Mouse (Mus musculus) heart, adult 9 months (tissue): ENCODE measurements at regions not wholly inside any gene's neighbourhood (a gene's known extent, or its start where the extent isn't known, plus 50 kb on each side); places are given as distances from the start of the nearest gene placed in this dataset.
A peak's percentile ranks its signal among the peaks of the same experiment; 100 is the strongest.

Experiments
- DNase-seq, 2 experiments: peaks; one replicate each; pipeline ENCODE4 v3.0.0; 2022; ENCODE audit warnings: low spot score in 2 of 2

DNA sequence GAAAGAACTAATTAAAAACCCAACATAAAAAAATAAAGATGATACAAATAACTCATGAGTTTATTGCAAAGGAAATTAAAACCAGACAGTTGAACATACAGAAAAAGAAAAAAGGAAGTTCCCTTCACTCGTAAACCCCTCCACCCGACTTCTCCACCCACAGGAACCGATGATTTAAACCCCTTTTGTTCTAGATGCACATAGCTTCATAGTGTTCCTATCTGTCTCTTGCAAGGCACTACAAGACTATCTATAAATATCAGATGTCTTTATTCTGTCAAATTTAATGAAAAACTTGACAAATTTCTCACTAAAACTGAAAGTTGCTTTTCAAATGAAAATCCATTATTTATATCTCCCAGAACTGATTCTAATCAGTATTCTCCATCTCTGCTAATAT is 100.2 kb downstream of the Kctd12 start:
- DNase-seq, result no peak

DNA sequence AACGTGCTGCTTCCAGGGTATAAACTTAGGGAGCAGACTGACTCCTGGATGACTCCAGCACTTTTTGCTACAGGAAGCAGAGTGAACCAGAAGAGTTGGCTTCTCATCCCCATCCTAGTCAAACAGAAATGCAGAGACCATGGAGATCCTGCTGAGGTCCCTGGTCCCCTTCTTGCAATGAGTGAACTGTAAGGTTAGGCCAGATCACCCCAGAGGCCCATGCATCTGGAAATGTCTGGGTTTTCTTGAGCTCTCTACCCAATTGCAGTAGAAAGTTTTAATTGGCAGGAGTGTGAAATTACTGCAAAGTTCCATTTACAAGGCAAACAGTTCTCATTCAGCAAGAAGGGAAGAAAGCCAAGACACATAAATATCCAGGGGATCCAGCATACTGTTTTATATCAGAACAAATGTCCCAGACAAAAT is 101.8 kb downstream of the Kctd12 start:
- DNase-seq, result no peak

DNA sequence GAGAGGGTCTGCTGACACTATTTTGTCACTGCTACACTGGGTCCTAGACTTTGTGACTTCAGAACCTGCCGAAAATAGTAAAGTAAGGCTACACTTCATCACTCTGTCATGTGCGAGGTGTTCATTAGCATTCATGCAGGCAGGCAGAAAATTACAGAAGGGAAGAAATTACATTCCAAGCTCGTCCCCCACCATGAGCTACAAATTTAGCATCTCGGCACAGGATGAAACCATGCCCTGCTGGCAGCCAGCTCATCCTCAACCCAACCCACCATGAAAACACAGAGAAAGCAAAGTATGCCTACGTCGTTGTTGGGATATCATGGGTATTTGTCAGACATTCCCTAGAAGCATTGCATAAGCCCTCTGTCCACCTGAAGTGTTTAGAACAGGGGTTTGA is 103.9 kb downstream of the Kctd12 start:
- no peak for DNase-seq

DNA sequence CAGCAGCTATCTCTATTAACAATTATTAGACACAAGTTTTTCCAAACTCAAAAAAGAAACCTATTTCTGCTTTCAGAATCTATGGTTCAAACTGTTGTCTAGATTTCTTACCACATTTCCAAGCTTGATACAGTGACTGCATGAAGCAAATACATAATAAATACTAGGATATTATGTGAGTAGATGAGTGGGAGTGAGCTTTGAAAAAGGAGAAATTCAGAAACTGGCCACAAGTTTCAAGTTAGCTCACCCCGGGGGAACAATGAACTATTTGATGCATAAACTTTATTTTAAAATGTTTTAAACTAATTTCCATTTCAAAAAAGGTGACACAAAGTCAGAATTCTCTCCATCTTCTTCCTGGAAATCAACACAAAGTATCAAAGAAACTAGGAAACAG is 114.3 kb downstream of the Kctd12 start:
- DNase-seq, result no peak

DNA sequence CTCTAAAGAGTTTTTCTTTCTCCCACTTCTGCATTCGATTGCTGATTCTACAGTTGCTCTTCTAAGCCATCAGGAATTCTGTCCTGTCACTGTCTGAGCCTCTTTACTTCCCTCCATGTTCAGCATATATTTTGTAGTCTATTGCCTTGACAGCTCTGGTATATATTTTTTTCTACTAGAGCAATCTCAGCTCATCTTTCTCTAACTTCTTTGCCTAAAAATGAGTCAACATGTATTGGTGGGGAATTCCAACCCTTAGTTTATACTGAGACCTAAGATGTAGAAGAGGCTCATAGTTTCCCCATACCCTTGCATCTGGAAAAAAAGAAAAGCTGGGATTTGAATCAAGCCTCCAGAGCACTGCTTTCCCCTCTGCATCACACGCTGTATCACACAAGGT is 114.7 kb downstream of the Kctd12 start:
- no peak for DNase-seq

DNA sequence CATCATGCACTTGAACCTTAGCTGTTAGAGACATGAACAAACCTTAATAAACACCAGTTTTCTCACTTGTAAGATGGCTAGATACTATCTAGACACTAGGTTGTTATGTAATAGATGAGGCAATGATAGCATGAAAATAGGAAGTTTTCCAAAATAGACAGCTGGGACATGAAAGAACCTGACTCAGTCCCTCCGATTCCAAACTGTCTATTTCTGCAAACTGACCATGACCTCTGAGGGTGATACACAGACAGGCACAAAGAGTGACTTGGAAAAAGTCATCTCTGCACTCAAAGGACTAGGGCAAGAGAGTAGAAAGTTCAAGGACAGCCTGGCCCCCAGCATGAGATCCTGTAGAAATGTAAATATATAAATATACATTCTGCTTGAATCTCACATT is 115.9 kb downstream of the Kctd12 start:
- peak in 1 of 2 experiments; percentile 41 for DNase-seq

DNA sequence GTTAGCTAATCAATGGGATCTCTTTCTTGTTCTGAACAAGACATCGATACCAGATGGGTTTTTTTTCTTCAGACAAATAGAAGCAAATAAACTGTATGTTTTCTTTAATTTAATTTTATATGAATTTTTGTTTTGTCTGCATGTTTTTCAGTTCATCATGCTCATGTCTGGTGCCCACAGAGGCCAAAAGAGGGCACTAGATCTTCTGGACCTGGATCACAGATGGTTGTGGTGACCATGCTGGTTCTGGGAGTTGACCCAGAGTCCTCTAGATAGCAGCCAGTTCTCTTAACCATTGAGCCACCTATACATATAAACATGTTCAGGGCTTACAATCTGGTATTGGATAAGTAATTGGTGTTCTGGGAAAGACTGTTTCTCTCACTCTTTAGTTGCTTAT is 120.7 kb downstream of the Kctd12 start:
- DNase-seq, result no peak

DNA sequence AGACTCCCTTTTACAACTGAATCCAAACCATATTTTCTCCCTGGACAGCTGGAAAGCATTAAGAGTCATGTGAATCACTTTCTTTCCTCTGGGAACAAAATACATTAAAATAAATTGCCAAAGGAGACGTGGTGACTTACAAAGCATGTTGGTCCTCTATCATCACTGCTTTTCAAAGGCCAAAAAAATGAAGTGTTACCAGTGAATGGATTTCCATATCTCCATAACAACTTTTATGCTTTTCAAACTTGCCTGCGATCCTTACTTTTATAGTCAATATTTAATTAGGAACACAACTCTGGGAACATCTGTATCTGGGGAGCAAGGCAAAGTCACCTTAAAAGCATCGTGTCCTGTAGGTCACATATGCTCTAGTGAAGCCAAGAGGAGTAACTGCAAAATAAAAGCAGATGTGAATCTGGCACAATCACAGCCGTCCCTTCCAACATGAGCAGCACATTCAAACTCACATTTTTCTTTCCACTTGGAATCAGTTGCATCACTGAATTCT is 123.0 kb downstream of the Kctd12 start:
- peak; percentile 66 to 69 for DNase-seq

DNA sequence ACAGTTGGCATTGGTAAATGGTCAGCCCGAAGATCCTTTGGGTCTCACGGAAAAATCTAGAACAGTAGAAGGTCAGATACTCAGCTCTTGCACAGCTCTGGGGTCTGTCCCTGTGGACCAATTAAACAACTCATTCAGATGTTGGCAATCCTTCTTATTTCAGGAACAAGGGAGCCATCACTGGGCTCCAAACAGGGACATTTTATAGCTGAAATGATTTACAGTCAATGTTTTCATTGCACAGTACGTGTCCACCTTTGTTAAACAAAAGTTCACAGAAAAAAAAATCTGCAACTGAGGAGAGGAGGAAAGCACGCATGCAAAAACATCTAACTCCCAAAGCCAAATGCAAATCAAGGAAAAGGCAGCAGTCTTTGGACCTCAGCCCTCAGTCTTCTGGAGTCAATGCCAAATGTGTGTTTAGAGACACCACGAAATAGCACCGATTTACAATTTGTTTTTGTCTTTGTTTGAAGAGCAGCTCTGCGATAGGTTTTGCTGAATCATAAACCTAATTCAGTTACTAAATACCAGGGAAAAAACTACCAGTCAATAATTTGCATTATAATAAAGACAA is 127.1 kb downstream of the Kctd12 start:
- peak in 1 of 2 experiments; percentile 25 for DNase-seq

DNA sequence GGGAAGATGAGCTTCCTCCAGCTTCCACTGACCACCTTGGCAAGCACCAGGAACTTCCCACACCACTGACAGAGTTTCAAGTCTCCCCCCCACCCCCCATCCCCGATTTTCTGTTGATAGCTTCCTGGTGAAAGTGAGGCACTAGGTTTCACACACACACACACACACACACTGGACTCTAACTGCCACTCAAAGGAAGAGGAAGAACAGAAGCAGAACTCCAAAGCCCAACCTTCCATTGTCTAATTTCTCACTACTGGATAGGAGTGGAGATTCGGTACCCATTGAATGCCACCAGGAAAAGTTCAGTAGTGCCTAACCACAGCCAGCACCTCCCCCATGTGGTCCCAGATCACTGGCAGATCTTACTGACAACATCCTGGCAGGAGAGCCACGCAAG is 138.7 kb downstream of the Kctd12 start:
- DNase-seq, result no peak

DNA sequence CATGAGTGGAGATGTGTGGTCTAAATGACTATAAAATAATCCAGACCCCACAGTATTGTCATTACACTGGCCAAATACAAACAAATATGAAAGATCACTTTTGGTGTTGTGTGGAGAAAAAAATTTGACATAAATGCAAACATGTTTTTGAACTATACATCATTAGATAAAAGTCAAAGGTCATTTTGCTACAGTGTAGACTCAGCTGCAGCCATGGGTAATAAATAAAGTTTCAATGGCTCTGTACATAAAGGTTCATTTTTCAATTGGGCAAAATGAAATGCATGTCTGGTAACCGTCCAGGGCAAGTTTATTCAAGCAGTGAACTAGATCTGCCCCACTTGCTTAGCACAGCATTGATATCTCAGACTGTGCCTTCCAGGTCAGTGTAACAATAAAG is 144.8 kb downstream of the Kctd12 start:
- DNase-seq, result no peak

DNA sequence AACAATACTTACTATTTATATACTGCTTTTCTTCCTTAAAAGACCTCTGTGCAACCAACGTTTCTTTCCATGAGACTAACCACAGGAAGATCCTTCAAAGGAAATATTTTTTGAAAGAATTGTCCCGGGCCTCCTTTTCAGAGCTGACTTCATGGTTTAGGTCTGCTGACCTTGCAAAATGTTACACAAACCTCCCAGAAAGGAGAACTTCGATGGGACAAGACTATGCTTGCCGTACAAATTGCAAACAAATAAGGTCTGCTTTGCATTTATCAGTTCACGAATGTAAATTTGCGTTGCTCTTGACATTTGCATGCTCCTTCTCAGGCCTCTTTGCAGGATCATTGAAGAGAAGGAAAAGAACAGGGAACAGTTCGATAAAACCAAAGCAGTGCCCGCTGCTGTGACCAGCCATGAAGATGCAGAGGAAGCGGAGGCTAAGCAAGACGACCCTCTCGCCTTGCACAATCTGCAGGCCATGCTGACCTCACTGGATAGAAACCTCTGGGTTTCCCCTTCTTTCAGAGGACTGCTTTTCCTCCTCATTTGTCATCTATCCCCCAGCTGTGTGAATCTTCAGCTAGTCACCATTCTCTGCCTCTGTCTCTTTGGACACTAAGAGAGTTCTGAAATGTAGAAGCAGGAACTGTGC is 147.2 kb downstream of the Kctd12 start:
- peak in 1 of 2 experiments; percentile 40 for DNase-seq

DNA sequence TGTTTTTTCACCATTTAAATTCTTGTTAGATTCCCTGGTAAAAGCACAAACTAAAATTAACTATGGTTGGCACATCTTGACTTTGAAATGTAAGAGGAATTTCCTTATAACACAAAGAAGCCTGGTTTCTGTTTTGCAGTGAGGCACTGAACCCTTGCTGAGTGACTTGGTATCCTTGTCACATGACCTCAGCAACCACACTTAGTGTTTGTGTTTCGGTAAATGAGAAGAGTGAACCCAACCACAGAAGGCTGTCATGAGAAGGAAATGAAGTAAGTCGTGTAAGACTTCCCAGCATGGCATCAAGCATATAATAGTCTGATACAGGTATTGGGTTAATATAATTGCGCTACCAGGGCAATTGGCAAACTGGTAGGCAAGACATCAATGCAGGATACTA is 154.0 kb downstream of the Kctd12 start:
- DNase-seq, result no peak

DNA sequence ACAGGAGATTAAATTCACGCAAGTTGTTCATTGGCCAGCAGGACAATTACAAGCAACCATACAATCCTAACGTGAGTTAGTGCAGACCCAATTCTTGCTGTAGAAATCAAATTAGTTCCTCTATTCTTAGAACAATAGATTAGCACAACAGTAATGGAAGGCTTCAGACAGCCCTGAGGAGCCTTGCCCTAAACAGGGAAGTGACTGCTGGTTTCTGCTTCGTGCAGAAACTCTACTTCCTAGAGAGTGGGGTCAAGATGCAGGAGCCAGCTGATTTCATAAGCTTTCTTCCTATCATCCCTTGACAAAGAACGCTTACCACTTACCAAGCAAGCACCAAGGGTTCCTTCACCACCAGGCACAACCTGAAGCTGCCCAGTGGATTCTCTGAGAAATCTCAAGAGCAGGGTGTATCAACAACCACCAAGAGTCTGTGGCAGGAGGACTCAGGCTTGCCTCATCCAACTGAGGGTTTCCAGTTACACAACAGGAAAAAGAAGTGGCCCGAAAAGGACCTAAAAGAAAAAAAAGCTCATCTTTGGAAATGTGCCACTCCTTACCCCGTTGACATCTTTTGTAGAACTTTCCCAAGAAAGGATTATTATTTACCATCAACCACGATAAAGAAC is 154.6 kb downstream of the Kctd12 start:
- peak in 1 of 2 experiments; percentile 37 for DNase-seq

DNA sequence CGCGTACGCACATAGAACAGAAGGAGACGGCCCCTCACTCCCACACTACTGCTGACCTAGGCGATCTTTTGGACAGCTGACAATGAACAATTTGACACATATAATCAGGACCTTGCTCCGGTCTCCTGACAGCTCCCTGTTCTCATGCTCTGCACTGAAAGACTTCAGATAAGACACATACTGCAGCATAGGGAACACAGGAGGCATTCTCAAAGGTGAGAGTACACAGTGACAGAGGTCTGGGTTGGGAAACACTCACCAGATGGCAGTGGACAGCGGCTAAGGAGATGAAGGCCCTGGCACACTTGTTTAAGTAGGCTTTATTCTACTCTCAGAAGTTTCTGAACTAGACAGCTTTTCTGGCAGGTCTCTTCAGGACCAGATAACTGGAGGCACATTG is 156.9 kb downstream of the Kctd12 start:
- DNase-seq, result no peak

DNA sequence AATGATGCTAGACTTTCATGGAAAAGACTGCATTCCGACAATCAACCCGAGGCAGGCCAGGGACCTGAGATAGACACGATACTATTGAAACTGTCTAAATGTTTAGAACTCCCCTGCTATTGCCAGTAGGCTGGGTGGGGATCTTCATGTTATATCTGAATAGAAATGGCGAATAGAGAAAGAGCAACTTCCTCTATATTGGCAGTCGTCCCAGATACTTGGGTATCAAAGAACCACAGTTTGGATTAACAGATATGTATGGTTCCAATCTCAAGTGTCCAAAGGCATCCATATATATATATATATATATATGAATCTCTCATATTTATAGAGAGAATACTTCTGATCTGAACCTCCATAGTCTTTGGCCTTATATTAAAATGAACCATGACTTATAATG is 161.8 kb downstream of the Kctd12 start:
- no peak for DNase-seq

DNA sequence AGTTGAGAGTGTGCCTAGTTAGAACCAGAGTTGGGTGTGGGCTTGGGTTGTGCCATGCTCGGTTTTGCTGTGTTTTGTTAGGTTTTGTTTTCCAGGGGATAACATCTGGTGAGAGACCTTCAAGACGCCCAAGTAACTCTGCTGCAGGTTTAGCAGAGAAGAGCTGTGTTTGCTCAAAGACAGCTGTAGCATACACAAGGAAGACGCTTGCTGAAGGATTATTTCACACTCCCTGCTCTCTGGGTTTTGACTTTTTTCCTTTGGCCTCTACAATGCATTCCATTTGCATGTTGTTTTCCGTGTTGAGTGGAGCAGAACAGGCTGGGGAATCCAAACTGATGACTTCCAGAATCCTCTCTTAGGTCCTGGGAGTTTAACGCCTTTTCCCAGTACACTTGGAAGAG is 170.8 kb downstream of the Kctd12 start:
- peak; percentile 47 to 57 for DNase-seq

DNA sequence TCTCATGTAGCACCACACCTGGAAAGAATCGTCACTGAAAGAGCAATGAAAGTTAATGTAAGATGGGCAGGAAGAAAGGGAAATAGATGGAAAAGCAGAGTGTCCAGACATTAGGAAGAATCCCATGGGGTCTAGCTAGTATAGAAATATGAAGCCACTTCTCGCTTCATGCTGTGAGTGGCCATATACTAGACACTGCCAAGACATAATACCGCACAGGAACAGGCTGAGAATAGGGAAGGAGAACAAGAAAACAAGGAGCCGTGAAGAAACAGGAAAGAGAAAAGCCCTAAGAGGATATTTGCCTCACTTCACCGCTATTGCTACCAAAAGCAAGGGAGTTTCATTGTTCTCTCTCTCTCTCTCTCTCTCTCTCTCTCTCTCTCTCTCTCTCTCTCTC is 171.4 kb downstream of the Kctd12 start:
- no peak for DNase-seq

DNA sequence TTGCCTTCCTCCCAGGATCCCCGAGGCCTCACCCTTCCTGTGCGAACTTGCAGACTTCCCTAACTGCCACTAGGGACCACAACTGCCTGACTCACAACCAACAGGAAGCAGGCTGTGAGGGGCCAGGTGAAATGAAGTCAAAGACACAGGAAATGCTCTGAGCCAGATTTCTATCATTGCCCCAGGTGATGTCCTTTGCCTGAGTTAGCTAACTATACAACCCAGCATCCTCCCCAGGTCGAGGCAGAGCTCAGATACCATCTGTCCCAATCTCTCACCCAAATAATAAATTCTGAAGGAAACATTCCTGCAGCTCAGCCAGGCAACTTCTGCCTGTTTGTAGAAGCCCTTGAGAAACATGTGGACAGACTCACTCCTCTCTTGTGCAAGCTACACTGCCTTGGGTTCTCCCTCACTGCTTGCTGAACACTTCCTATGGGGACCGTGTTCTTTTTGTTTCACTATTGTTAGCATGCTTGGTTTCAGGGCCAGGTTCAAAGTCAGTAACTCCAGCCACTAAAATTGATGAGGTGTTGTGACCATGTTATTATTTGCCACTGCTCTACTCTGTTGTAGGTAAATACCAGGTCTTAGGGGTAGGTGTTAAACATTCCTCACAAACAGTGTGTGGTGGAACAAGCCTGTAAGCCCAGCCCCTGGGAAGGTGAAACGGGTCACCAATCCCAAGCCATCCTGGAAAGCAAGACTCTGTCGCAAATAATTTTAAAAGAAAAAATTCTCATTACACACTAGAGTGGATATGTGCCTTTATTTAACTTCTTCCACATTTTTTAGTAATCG is 172.1 kb downstream of the Kctd12 start:
- peak; percentile 74 to 90 for DNase-seq

DNA sequence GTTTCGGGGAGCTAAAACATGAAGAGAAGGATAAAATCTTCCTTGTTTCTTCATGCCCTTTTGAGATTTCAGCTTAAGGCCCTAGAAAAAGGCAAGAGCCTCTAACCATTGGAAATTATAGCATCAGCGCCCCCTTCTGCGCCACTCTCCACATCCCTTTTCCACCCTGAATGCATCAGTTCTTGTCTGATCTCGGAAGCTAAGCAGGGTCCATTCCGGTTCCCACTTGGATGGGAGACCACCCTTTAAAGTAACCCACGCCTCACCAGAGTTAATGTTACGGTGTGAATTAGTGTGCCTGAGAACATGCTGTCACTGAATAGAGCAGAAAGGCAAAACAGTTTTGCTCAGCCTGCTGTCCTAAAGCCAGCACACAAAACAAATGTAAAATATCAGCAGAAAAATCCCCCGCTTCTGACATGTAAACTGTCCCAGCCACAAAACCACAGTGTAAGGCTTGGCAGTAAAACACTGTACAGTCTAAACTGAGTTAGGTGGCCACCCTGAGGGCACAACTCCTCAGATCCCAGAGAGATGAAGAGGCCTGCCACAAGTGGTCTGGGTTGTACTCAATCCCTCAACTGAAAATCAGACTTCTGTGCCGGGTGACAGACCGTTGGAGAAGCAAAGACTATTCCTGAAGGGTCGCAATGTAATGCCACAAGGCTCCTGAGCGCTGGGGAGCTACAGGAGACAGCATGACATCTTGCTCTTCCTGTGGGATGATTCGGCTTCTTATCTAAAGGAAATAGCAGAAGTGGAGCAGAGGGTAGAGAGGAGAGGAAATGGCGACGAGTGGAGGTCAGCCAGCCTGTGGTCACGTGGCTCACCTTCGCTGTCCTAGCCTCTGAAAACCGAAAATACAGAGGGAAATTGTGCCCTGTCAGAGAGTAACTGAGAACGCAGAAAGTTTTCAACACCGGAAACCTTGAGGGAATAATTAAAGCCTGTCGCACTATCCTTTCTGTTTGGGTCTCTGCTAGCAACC is 176.2 kb downstream of the Kctd12 start:
- peak; percentile 55 to 69 for DNase-seq

DNA sequence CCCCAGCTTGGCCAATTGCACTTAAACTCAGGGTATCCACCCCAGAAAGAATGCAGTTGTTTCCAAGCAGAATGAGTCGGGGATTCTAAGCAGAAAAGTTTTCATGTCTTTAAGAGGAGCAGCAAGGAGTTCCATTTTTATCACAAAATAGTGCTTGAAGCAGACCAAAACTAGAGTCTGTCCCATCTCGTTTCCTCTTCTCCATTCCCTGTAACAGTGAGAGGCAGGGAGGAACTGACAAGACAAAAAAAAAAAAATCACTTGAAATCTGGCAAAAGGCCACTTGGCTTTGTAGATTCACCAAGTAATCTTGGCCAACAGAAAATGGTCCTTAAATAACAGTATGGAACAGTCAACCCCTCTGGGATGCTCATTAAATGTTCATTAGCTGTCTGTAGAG is 186.8 kb downstream of the Kctd12 start:
- peak in 1 of 2 experiments; percentile 17 for DNase-seq
